Mouse (Mus musculus) ovary, postnatal 10 days (tissue): Measurements from ENCODE around the gene Gpc6.

ENCODE experiments used
- DNase-seq: peaks from one replicate; pipeline ENCODE4 v3.0.0; 2022; ENCODE audit warnings: low spot score

Gpc6 gene

GRCm38 (mm10) chr14:117800399-117800798 is 875.3 kb downstream of the Gpc6 start:
- no peak for DNase-seq

- no peak for DNase-seq
Observed at GRCm38 (mm10) chr14:117807846-117808245, 882.7 kb downstream of the Gpc6 start.

- DNase-seq: no peak
Observed at GRCm38 (mm10) chr14:117808326-117808725, 883.2 kb downstream of the Gpc6 start.

GRCm38 (mm10) chr14:117810321-117811270 is 885.5 kb downstream of the Gpc6 start:
- DNase-seq: no peak

GRCm38 (mm10) chr14:117813473-117813872 is 888.4 kb downstream of the Gpc6 start:
- no peak for DNase-seq

GRCm38 (mm10) chr14:117816008-117816407 is 890.9 kb downstream of the Gpc6 start:
- no peak for DNase-seq

GRCm38 (mm10) chr14:117816706-117817105 is 891.6 kb downstream of the Gpc6 start:
- DNase-seq: no peak

- no peak for DNase-seq
Observed at GRCm38 (mm10) chr14:117817196-117817595, 892.1 kb downstream of the Gpc6 start.

GRCm38 (mm10) chr14:117824491-117824890 is 899.4 kb downstream of the Gpc6 start:
- DNase-seq: no peak

- no peak for DNase-seq
Observed at GRCm38 (mm10) chr14:117826294-117827046, 901.4 kb downstream of the Gpc6 start.

- no peak for DNase-seq
Observed at GRCm38 (mm10) chr14:117831267-117831666, 906.2 kb downstream of the Gpc6 start.

DNA sequence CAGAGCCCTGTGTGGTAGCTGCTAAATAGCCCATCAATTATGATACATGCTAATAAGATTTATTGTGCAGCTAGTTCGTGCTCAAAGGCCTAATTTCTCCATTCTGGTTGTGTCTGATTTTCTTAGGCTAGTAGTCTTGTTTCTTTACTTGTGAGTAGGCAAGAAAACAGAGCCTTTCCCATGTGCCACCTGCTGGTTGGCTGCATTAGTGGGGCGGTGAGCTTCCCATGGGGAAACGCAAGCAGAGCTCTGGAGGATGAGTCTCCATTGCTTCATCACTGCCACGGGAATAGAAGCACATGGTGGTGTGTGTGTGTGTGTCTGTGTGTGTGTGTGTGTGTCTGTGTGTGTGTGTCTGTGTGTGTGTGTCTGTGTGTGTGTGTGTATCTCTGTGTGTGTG is 906.6 kb downstream of the Gpc6 start:
- DNase-seq: no peak

GRCm38 (mm10) chr14:117835506-117835905 is 910.4 kb downstream of the Gpc6 start:
- no peak for DNase-seq

GRCm38 (mm10) chr14:117837021-117837420 is 911.9 kb downstream of the Gpc6 start:
- DNase-seq: no peak

GRCm38 (mm10) chr14:117837715-117838114 is 912.6 kb downstream of the Gpc6 start:
- DNase-seq: no peak

DNA sequence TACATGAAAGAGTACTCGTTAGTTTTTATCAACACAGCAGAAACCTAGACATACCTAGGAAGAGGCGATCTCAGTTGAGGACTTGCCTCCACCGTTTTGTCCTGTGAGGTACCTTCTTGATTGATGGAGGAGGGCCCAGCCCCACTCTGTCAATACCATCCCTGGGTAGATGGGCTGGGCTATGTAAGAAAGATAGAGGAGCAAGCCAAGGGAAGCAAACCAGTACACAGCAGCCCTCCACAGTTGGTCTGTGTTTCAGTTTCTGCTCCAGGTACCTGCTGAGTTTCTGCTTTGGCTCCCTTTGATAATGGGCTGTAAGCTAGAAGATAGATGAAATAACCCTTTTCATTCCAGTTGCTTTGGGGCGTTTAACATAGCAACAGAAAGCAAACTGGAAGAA is 916.1 kb downstream of the Gpc6 start:
- no peak for DNase-seq

DNA sequence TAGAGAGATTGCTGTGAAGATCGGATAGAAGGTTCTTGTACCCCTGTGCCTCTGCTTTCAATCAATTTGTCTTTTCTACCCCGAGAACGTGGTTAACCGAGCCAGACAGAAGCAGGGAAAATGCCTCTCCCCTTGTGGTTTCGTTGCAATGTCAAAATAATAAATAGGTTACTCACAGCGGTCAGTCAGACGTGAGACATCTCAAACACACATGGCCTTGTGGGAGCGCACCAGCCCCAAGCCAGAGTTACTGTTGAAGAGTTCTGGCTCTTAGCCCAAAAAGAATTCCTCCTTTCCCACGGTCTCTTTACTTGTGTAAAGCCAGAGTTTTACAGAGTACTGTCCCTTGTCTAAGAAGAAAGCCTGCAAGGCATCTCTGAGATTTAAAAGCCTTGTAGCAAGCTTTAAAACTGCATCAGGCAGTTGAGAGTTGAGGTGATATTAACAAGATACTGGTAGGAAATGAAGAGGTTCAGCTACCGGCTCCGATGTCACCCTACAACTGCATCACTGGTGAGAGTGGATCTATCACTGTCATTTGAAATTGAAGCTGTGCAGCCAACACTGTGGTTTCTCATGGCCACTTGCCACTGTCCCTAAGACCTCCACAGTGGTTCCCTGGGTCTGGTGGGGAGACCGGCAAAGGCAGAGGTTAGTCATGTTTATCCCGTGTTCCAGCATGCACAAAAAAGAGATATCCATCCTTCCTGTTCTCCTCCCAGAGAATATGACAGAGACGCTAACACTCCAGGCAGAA is 916.9 kb downstream of the Gpc6 start:
- DNase-seq: no peak

- no peak for DNase-seq
Observed at GRCm38 (mm10) chr14:117849591-117850505, 924.7 kb downstream of the Gpc6 start.

DNA sequence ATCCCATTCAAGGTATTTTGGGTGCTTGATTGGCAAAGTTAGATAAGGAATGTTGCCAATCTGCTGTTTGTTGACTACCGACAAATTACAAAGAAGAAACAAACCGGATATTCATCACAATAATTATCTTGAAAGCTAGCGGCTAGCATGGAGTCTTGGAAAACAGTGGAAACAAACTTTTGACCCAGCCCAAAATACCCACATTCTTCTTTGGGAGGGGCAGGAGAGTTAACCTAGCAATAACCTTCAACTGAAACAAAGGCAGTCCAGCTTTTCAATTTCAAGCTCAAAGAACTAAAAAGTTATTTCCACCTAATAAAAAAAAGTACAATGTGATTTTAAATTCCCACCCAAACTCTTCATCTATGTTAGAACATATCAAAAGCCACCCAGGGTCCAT is 927.2 kb downstream of the Gpc6 start:
- no peak for DNase-seq

GRCm38 (mm10) chr14:117852842-117853241 is 927.7 kb downstream of the Gpc6 start:
- DNase-seq: no peak

- DNase-seq: no peak
Observed at GRCm38 (mm10) chr14:117854498-117854897, 929.4 kb downstream of the Gpc6 start.
